Mouse (Mus musculus) heart, embryonic 13.5 days (tissue): ENCODE measurements around the gene Oser1. TPM values are rescaled to one million over a fixed set of nuclear protein-coding genes. Genes with fewer than 3 reads are reported as not detected.

Source experiments
- ATAC-seq: fragments of 200-750 bp; cut with Nextera tagmentation; 2 replicates; pipeline ENCODE4 v1.8.0; 2017; ENCODE audit warnings: moderate TSS enrichment; ENCODE audit not compliant: insufficient number of reproducible peaks, low FRiP score, low TSS enrichment; ENCODE audit errors: extremely low read depth
- H3K27ac ChIP-seq: fragments of 300-500 bp; sonication (generic); replicated peaks from 2 replicates; pipeline ENCODE4 v1.5.1; 2015; ENCODE audit warnings: moderate library complexity, mild to moderate bottlenecking, inconsistent platforms
- H3K27me3 ChIP-seq: fragments of 300-500 bp; sonication (generic); replicated peaks from 2 replicates; pipeline ENCODE4 v1.6.1; 2015; ENCODE audit warnings: mild to moderate bottlenecking, inconsistent platforms
- H3K36me3 ChIP-seq: fragments of 300-500 bp; sonication (generic); 2 replicates; pipeline ENCODE4 v1.6.1; 2015; ENCODE audit warnings: mild to moderate bottlenecking, inconsistent platforms
- H3K4me1 ChIP-seq: fragments of 300-500 bp; sonication (generic); 2 replicates; pipeline ENCODE4 v1.6.1; 2015; ENCODE audit warnings: inconsistent platforms
- H3K4me2 ChIP-seq: fragments of 300-500 bp; sonication (generic); 2 replicates; pipeline ENCODE4 v1.6.1; 2015; ENCODE audit warnings: inconsistent platforms, mild to moderate bottlenecking, moderate library complexity
- H3K4me3 ChIP-seq: fragments of 300-500 bp; sonication (generic); 2 replicates; pipeline ENCODE4 v1.5.1; 2015; ENCODE audit warnings: moderate library complexity, mild to moderate bottlenecking, inconsistent platforms
- H3K9ac ChIP-seq: fragments of 300-500 bp; sonication (generic); 2 replicates; pipeline ENCODE4 v1.6.1; 2015; ENCODE audit warnings: inconsistent platforms, mild to moderate bottlenecking, moderate library complexity
- H3K9me3 ChIP-seq: fragments of 300-500 bp; sonication (generic); 2 replicates; pipeline ENCODE4 v1.6.1; 2016; ENCODE audit warnings: inconsistent platforms
- WGBS: fragments of 180-500 bp; shearing (Covaris S2); methylation state at CpG from one replicate; pipeline ENCODE4 v1.1.7; 2015; ENCODE audit warnings: mixed read lengths; 5-methylcytosine and 5-hydroxymethylcytosine counted together
- polyA plus RNA-seq: library from polyadenylated mRNA; unstranded; fragments of >200 nt; fragmentation: Nextera tagmentation; extraction: Ambion mirVana; gene quantifications from 2 replicates; pipeline ENCODE4 v1.2.1, GENCODE M21; 2015

The Oser1 gene
- 54.5 and 57.3 TPM in 2 replicates for polyA plus RNA-seq

DNA sequence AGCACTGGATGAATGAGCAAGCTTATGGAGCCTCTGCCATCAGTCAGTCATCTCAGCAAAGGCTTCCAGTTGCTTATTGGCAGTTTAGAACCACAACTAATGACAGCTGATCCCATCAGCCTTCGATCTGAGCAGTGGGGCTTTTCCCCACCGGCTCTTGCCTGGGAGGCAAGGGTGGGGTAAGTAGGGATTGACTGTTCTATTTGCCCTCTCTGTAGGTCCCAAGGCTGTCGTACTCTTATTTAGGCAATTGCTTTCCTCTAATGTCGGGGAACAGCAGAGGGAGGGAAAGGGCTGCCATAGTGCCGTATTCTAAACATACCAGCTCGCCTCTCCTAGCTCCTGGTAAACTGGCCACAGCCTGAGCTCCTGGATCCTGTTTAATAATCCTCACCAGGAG, at the start of gene Oser1:
Oser1 (minus strand) TSS at position 101 of the 400 bp plus-strand sequence.
- Histone ChIP-seq H3K4me1 (peaks cover 24% of the 10 kb centered on the region), H3K4me2 (no peak within 1 kb of the TSS), H3K36me3 (peaks cover 10% of the 10 kb centered on the region; the same call in 1 of the 2 replicates), H3K4me3 (no peak within 1 kb of the TSS), H3K27ac (no peak within 1 kb of the TSS), H3K9me3 (no peaks in the 10 kb centered on the region), H3K9ac (no peak within 1 kb of the TSS), H3K27me3 (no peaks in the 10 kb centered on the region)
- WGBS, result 79% methylated on average over 6 of the region's 6 CpGs
- no peak for ATAC-seq

DNA sequence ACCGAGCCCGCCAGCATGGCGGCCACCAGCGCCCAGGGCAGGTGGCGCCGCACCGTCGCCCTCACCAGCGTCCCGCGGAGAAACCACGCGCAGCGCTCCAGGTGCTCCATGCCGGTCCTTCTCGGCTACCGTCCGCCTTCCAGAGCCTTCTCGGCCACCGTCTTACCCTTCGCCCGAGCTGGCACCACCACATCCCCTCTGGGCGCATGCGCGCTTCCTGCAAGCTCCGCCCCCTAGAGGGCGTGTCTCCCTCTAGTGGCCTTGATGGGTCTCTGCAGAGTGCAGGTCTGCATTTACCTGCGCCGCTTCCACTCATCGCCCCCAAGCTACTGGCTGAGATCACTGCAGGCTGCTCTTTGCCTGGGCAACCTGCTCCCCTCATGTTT, 48.0 kb upstream of the Oser1 start, which contains the start of gene Fitm2:
Fitm2 (minus strand) TSS at position 164 of the 386 bp plus-strand sequence.
- H3K27ac ChIP-seq, result peak within 1 kb of the TSS; percentile 73

DNA sequence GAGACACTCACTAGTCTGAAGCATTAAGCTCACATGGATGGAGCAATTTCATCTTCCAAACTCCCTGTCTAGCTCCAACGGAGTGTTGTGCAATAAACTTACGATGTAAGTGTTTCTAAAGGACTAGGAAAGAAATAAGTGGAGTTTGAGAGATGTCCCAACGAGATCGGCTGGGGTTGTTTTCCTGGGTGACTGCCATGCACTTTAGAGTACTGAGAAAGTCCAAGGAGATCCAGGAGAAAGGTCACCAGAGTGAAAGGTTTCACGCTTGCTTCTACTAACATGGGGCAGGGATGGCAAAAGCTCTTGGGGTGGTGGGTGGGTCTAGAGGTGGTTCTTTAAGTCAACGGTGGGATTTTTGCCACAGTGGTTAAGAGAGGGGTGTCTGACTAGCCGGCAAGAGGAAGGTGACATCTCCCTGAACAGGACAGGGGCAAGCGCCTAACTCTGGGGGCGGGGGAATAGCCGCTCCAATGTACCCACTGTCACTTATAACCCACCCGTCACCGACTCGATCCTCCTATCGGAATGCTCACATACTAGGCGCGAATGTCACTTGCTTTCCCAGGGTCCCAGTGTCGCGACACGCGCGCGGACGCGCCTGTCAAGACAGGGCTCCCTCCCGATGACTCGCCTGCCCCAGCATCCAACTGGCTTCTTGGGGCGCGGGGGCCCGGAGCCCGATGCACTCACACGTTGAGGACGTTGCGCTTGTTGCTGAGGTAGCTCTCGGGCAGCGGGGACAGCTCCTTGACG, 47.4 kb upstream of the Oser1 start:
- peaks cover 12% of the 10 kb centered on the region for H3K4me1 ChIP-seq
- H3K9me3 ChIP-seq, result no peaks in the 10 kb centered on the region
- ATAC-seq, result peak; percentile 42
- peaks cover 24% of the 10 kb centered on the region for H3K36me3 ChIP-seq
- peak overlapping the region; percentile 89 for H3K4me2 ChIP-seq
- whole genome bisulfite sequencing, result 6% methylated on average over 36 of the region's 36 CpGs
- H3K9ac ChIP-seq, result peak overlapping the region; percentile 92
- no peaks in the 10 kb centered on the region; the same call in 1 of the 2 replicates for H3K27me3 ChIP-seq
- H3K27ac ChIP-seq, result peak overlapping the region; percentile 73
- peak overlapping the region; percentile 84 for H3K4me3 ChIP-seq

More for the DNA sequence above, 48.0 kb upstream of the Oser1 start, which contains the start of gene Fitm2:
- Histone ChIP-seq H3K4me1 (peaks cover 11% of the 10 kb centered on the region), H3K4me2 (peak within 1 kb of the TSS; percentile 89), H3K9me3 (no peaks in the 10 kb centered on the region), H3K9ac (peak within 1 kb of the TSS; percentile 92), H3K36me3 (peaks cover 24% of the 10 kb centered on the region), H3K4me3 (peak within 1 kb of the TSS; percentile 84), H3K27me3 (no peaks in the 10 kb centered on the region; the same call in 1 of the 2 replicates)
- WGBS, result under 1% methylated on average over 30 of the region's 30 CpGs
- peak; percentile 94 for ATAC-seq

DNA sequence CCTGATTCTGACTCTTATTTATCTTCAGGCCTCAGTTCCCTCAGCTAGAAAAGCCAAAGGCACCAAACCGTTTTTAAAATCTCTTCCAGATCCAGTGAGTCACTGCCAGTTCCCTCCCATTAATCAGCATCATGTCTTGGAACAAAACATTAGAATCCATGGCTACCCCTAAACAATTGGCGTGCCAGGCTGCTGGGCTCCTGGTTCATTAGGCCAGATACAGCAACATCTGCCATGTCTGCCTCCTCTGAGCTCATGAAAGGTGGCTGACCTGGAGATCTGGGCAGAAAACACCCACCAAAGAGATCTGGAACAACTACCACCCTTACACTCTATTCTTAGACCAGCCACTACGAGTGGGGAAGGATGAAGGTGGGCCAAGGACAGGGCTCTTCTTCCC, 46.6 kb upstream of the Oser1 start:
- ATAC-seq, result no peak
- peaks cover 19% of the 10 kb centered on the region for H3K4me1 ChIP-seq
- H3K36me3 ChIP-seq, result peaks cover 30% of the 10 kb centered on the region
- peak overlapping the region; percentile 92 for H3K9ac ChIP-seq
- H3K4me3 ChIP-seq, result peak overlapping the region; percentile 84
- H3K9me3 ChIP-seq, result no peaks in the 10 kb centered on the region
- H3K4me2 ChIP-seq, result peak overlapping the region; percentile 89
- H3K27me3 ChIP-seq, result no peaks in the 10 kb centered on the region
- 64% methylated on average over 3 of the region's 3 CpGs for WGBS
- no peak overlapping the region for H3K27ac ChIP-seq

DNA sequence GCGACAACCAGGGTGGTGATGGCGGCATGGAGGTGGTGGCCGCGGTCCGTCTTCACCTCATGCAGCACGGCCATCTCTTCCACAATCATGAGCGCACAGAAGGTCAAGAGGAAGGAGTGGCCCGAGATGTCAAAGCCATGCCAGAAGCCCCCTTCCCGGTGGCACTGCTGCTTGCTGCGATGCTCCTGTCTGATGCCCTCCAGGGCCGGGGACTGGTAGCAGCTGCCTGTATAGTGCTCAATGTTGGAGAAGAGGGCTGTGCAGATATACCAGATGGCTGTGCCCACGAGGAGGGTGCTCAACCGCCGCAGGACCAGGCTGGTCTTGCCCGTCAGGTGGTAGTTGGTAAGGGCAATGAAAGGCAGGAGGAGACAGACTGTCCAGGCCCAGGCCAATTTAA, 45.2 kb upstream of the Oser1 start:
- Histone ChIP-seq H3K9me3 (no peaks in the 10 kb centered on the region), H3K4me2 (no peak overlapping the region), H3K36me3 (peaks cover 30% of the 10 kb centered on the region), H3K9ac (no peak overlapping the region), H3K27me3 (no peaks in the 10 kb centered on the region), H3K27ac (no peak overlapping the region), H3K4me1 (peaks cover 33% of the 10 kb centered on the region), H3K4me3 (no peak overlapping the region)
- ATAC-seq, result no peak
- 89% methylated on average over 15 of the region's 15 CpGs for WGBS

DNA sequence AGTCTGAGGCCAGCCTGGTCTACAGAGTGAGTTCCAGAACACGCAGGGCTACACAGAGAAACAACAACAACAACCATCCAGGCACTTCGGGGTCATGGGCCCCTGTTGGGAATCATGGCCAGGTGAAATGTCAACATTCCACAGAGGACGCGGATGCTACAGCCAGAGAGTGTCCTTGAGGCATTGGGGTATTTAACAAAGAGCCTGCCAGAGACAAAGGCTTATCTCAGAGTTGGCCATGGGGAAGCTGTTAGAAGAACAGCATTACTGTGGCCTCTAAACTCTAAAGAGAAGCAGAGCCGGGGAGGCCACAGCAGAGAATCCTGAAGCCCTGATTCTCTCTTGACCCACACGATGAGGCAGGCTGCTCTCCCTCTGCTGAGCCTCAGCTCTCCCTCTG, 44.4 kb upstream of the Oser1 start:
- WGBS, result 81% methylated on average over 6 of the region's 6 CpGs
- ATAC-seq, result no peak
- no peak overlapping the region for H3K4me3 ChIP-seq
- no peak overlapping the region for H3K27ac ChIP-seq
- H3K4me2 ChIP-seq, result no peak overlapping the region
- H3K9me3 ChIP-seq, result no peaks in the 10 kb centered on the region
- H3K9ac ChIP-seq, result no peak overlapping the region
- H3K4me1 ChIP-seq, result peaks cover 41% of the 10 kb centered on the region
- no peaks in the 10 kb centered on the region for H3K27me3 ChIP-seq
- peaks cover 30% of the 10 kb centered on the region for H3K36me3 ChIP-seq

DNA sequence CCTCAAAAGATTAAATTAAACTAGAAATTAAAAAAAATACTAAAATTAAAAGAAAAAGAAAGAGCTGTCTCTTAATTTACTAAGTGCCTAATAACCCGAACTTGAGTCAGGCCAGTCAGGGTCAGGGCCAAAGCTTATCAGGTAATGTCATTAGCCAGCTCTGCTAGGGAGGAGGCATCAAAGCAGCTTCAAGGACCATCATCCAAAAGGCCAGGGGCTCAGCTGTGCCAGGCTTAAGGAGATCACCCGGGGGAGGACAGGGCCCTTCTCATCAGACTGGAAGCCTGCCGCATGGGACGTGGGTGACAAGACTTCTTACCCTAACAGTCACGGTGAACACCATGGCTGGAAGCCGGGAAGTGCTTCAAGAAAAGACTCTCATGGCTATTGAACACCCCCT, 43.1 kb upstream of the Oser1 start:
- Histone ChIP-seq H3K27me3 (no peaks in the 10 kb centered on the region), H3K4me1 (peaks cover 54% of the 10 kb centered on the region), H3K9me3 (no peaks in the 10 kb centered on the region), H3K36me3 (peaks cover 30% of the 10 kb centered on the region), H3K9ac (no peak overlapping the region), H3K4me2 (no peak overlapping the region), H3K4me3 (no peak overlapping the region), H3K27ac (no peak overlapping the region)
- 71% methylated on average over 6 of the region's 6 CpGs for WGBS
- ATAC-seq, result no peak

DNA sequence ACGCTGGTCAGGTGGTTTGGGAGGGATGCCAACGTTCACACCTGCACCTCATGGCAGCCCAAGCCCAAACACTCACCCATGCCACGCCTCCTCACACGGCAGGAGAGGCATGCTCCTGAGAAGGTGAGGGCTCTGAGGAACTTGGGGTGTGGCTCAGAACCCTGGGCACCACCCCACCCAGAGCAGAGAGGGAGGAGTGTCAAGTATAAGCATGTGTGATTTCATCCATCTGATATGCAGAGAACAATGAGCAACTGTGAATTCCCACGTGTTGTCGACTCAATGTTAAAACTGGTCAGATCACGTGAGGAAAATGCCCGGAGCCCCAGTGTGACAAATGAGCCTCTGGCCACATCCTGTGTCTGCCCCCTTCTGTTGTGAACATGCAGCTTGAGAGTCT, 42.3 kb upstream of the Oser1 start:
- peaks cover 56% of the 10 kb centered on the region for H3K4me1 ChIP-seq
- no peak overlapping the region for H3K4me3 ChIP-seq
- no peaks in the 10 kb centered on the region for H3K27me3 ChIP-seq
- H3K9ac ChIP-seq, result no peak overlapping the region
- no peaks in the 10 kb centered on the region for H3K9me3 ChIP-seq
- ATAC-seq, result no peak
- H3K4me2 ChIP-seq, result no peak overlapping the region
- WGBS, result 63% methylated on average over 8 of the region's 8 CpGs
- peaks cover 30% of the 10 kb centered on the region for H3K36me3 ChIP-seq
- no peak overlapping the region for H3K27ac ChIP-seq

DNA sequence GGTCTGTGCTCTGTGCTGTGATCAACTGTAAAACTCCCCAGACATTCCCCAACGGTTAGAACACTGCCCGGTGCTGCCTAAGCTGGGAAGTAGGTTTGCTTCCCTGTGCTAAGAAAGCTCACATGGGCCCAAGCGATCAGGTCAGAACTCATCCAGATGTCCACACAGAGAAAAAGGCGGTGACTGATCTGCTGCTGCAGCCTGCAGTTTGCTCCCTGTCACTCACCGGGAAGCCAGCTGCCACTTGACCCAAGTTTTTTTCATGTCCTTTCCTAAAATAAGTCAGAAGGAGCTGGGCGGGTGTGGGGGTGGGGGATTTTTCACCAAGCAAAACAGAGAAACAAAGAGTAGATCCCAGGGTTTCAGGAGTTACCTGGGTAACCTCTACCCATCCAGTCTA, 40.1 kb upstream of the Oser1 start:
- H3K9ac ChIP-seq, result peak overlapping the region; percentile 37; the same call in 1 of the 2 replicates
- peaks cover 48% of the 10 kb centered on the region for H3K4me1 ChIP-seq
- no peaks in the 10 kb centered on the region for H3K9me3 ChIP-seq
- H3K36me3 ChIP-seq, result peaks cover 27% of the 10 kb centered on the region
- H3K4me3 ChIP-seq, result no peak overlapping the region
- ATAC-seq, result peak; percentile 6; the same call in 1 of the 2 replicates
- H3K27ac ChIP-seq, result peak overlapping the region; percentile 81
- H3K4me2 ChIP-seq, result peak overlapping the region; percentile 39
- H3K27me3 ChIP-seq, result peaks cover 7% of the 10 kb centered on the region
- 33% methylated on average over 6 of the region's 6 CpGs for WGBS

DNA sequence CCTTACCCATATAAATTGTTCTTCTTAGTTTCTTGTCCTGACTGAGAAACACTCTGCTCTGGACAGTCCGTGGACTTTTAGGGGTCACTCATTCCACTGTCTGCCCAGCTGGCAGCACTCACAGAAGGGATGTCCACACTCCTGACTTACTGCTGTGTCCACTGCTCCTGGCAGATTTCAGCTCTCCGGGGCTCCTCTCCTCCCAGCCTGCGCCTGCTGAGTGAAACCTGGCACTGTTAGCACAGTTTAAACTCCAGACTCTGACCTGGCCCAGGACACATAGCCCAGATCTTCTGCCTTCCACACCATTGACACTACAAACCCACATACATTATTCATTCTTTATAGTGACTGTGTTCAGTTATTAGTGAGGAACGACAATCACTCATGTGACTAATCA, 39.5 kb upstream of the Oser1 start:
- H3K36me3 ChIP-seq, result peaks cover 21% of the 10 kb centered on the region
- 42% methylated on average over 4 of the region's 4 CpGs for WGBS
- H3K9me3 ChIP-seq, result no peaks in the 10 kb centered on the region
- H3K4me2 ChIP-seq, result peak overlapping the region; percentile 39; the same call in 1 of the 2 replicates
- ATAC-seq, result no peak
- no peak overlapping the region for H3K4me3 ChIP-seq
- peak overlapping the region; percentile 81 for H3K27ac ChIP-seq
- peaks cover 53% of the 10 kb centered on the region for H3K4me1 ChIP-seq
- H3K9ac ChIP-seq, result peak overlapping the region; percentile 37; the same call in 1 of the 2 replicates
- H3K27me3 ChIP-seq, result peaks cover 13% of the 10 kb centered on the region

DNA sequence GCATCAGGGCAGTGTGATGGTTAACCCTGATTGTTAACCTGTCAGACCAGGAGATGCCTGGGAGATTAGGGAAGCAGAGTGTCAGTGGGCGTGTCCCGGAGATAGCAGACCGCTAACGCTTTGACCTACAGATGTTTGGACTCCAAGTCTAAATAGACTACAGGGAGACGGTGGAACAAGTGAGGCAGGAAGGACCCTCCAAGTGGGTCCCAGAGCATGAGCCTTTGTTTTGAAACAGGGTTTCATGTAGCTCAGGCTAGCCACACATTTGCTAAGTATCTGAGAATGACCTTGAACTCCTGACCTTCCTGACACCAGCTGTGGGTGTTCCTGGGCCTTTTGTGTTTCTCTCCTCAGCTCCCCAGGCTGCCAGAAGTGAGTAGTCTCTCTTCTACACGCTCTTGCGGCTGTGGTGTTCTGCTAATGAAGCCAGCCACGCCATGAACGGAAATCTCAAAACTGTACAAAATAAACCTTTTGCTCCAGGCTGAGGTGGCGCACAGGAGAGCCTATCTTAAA, 38.8 kb upstream of the Oser1 start:
- H3K36me3 ChIP-seq, result peaks cover 14% of the 10 kb centered on the region
- no peak for ATAC-seq
- H3K27me3 ChIP-seq, result peaks cover 20% of the 10 kb centered on the region
- no peak overlapping the region for H3K9ac ChIP-seq
- no peak overlapping the region for H3K4me3 ChIP-seq
- H3K27ac ChIP-seq, result peak overlapping the region; percentile 12; the same call in 1 of the 2 replicates
- H3K4me1 ChIP-seq, result peaks cover 60% of the 10 kb centered on the region
- WGBS, result 53% methylated on average over 10 of the region's 10 CpGs
- H3K9me3 ChIP-seq, result no peaks in the 10 kb centered on the region
- H3K4me2 ChIP-seq, result no peak overlapping the region
